Comparison of ENCODE assay signal across 23 mouse cellular contexts in genomic region chr16:64823890-64824289, GRCm38 (mm10). TPM values are rescaled to one million over a fixed set of nuclear protein-coding genes. Genes with fewer than 3 reads are reported as not detected.
DNase-seq lines count a peak whose midpoint lies in the region; ATAC-seq lines count a peak whose summit lies in the region.
"Had no signal": no experiment of that assay in that cellular context is flagged by ENCODE, and none has a peak within 500 bp of the region (broad histone marks: within the 10 kb centered on the region; RNA-seq: fewer than 3 reads in every experiment).

No protein-coding gene starts in this region.

- H3K27ac ChIP-seq in forebrain, embryonic 15.5 days (replicated peaks) = no peak overlapping the region
- H3K27ac ChIP-seq: forebrain, embryonic 10.5 days; forebrain, embryonic 13.5 days; gastrocnemius, adult 2 months; hindbrain, embryonic 12.5 days; hindbrain, embryonic 15.5 days had no signal

- H3K27me3 ChIP-seq in forebrain, embryonic 15.5 days = no peaks in the 10 kb centered on the region
- H3K27me3 ChIP-seq: forebrain, embryonic 13.5 days; hindbrain, embryonic 12.5 days; hindbrain, embryonic 15.5 days had no signal

- H3K9ac ChIP-seq in forebrain, embryonic 15.5 days (replicated peaks) = no peak overlapping the region
- H3K9ac ChIP-seq: forebrain, embryonic 13.5 days; forebrain, postnatal 0 days; hindbrain, embryonic 12.5 days; hindbrain, embryonic 15.5 days had no signal

- no peak overlapping the region for H3K4me3 ChIP-seq in forebrain, embryonic 15.5 days
- H3K4me3 ChIP-seq: forebrain, embryonic 10.5 days; forebrain, embryonic 13.5 days; gastrocnemius, adult 2 months; hindbrain, embryonic 12.5 days; hindbrain, embryonic 15.5 days had no signal

- H3K4me2 ChIP-seq in forebrain, embryonic 15.5 days (replicated peaks) = no peak overlapping the region
- H3K4me2 ChIP-seq: forebrain, embryonic 13.5 days; heart, embryonic 11.5 days; hindbrain, embryonic 12.5 days; hindbrain, embryonic 15.5 days had no signal

- peak; percentile 77 for ATAC-seq in CD4-positive, CD25-positive, alpha-beta regulatory T cell, adult 4 months
- no peak for ATAC-seq in forebrain, embryonic 15.5 days (replicated peaks)
- ATAC-seq: forebrain, embryonic 13.5 days; forebrain, postnatal 0 days; intestine, embryonic 16.5 days had no signal

- no peaks in the 10 kb centered on the region for H3K9me3 ChIP-seq in forebrain, embryonic 15.5 days
- H3K9me3 ChIP-seq: forebrain, embryonic 10.5 days; forebrain, embryonic 13.5 days; hindbrain, embryonic 12.5 days; hindbrain, embryonic 15.5 days had no signal

- WGBS in forebrain, embryonic 15.5 days = 93% methylated on average over 1 of the region's 1 CpGs

- no peaks in the 10 kb centered on the region; the same call in 1 of the 2 replicates for H3K36me3 ChIP-seq in forebrain, embryonic 15.5 days
- H3K36me3 ChIP-seq: hindbrain, embryonic 15.5 days had no signal

- DNase-seq in 416B (ENCODE audit: low read depth) = peak; percentile 58
- DNase-seq in induced T-regulatory cell, adult 2 months (ENCODE audit: low read depth) = peak; percentile 46
- no peak for DNase-seq in right cerebral cortex, postnatal 36 days (ENCODE audit: low spot score in 2 of 2)
- DNase-seq in left cerebral cortex, adult 9 months (ENCODE audit: low spot score in 2 of 2) = no peak
- DNase-seq: adrenal gland, adult 8-10 months; adrenal gland, postnatal 25 days; B cell, adult 2 months; cerebellum, adult 11-12 months; cerebellum, adult 8-10 months; cerebellum, postnatal 10 days; cerebellum, postnatal 36 days; forebrain, postnatal 0 days; gastrocnemius, adult 2 months; gastrocnemius, postnatal 14 days; heart, adult 11 months had no signal

- 0 out of 2 replicates have a peak, but pooled peaks cover 3% of the 10 kb centered on the region for H3K4me1 ChIP-seq in forebrain, embryonic 15.5 days
- H3K4me1 ChIP-seq: forebrain, embryonic 10.5 days; hindbrain, embryonic 12.5 days; hindbrain, embryonic 15.5 days had no signal

RNA-seq across cellular contexts. Expression of gene Zfp654, which starts 27.6 kb away (rescaled TPM):
- 10 to 100 TPM in 1 of 2 experiments, 1 to 10 TPM in 1; 6.1 to 10.7 TPM for polyA plus RNA-seq in CD4-positive, CD25-positive, alpha-beta regulatory T cell, adult 4 months (2017; shearing (Covaris generic))
- polyA plus RNA-seq in forebrain, embryonic 15.5 days (2015; fragmentation: Nextera tagmentation; extraction: Ambion mirVana) = 6.4 and 7.1 TPM in 2 replicates

RNA-seq across cellular contexts. Expression of gene Cggbp1, which starts 27.9 kb away (rescaled TPM):
- polyA plus RNA-seq in CD4-positive, CD25-positive, alpha-beta regulatory T cell, adult 4 months (2017; shearing (Covaris generic)) = 10 to 100 TPM; 24.4 to 41.1 TPM
- polyA plus RNA-seq in forebrain, embryonic 15.5 days (2015; fragmentation: Nextera tagmentation; extraction: Ambion mirVana) = 78.9 and 84.0 TPM in 2 replicates

RNA-seq across cellular contexts. Expression of gene 4930453N24Rik, which starts 52.9 kb away (rescaled TPM):
- 10 to 100 TPM; 12.3 to 21.5 TPM for polyA plus RNA-seq in CD4-positive, CD25-positive, alpha-beta regulatory T cell, adult 4 months (2017; shearing (Covaris generic))
- 22.0 and 23.8 TPM in 2 replicates for polyA plus RNA-seq in forebrain, embryonic 15.5 days (2015; fragmentation: Nextera tagmentation; extraction: Ambion mirVana)

Comparison
In these comparisons a context has a peak if more than half of its experiments do, and no peak if none do; other contexts are left out.
1. DNase-seq: peak in 416B (single experiment) and induced T-regulatory cell, adult 2 months (single experiment); none in right cerebral cortex, postnatal 36 days (0 of 2) and left cerebral cortex, adult 9 months (0 of 2).